Mouse (Mus musculus) megakaryocyte, embryonic 14.5 days (primary cell): ENCODE measurements around the gene Alyref2.

Experiments used
- FLI1 ChIP-seq: IDR thresholded peaks from 2 replicates; pipeline ENCODE4 v1.6.1; 2012; ENCODE audit warnings: low read length, inconsistent platforms, mixed read lengths
- GATA1 ChIP-seq: IDR thresholded peaks from 3 replicates; pipeline ENCODE4 v1.6.1; 2012; ENCODE audit warnings: mixed read lengths, low read length, inconsistent platforms, borderline replicate concordance

DNA sequence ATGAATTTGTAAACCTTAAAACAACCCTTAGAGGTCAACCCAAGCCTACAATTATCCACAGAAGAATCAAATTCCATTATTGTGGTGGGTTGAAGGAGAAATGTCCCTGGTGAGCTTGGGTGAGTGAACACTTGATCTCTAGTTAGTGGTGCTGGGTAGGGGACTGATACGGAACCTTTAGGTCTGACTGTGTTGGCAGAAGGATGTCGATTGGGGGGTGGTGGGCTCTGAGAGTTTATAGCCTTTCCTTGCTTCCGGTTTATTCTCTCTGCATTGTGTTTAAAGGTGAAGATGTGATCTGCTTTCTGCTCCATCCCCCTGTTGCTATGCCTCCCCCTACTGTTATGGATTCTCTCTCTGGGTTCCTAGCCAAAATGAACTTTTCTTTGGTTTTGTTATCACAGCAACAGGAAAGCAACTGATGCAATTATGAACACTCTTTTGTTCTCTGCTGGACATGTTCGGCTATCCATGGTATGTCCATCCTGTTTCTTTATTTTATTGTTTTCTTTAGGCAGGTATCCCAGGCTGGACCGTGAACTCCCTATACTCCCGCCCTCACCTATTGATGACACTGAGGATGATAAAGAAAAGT is 2.2 kb upstream of the Alyref2 start:
- TF ChIP-seq GATA1 = no peak
- no peak for TF ChIP-seq FLI1
